Mouse (Mus musculus): ENCODE data around the gene Supt3.

- TF ChIP-seq CTCF (conservative IDR thresholded peaks at IDR 0.05; ENCODE audit: insufficient read depth, insufficient read length, low read depth, low read length), result no peak
- no peak for TF ChIP-seq POLR2A (IDR thresholded peaks at IDR 0.05; ENCODE audit: low read depth, low read length)
These were observed 186.3 kb downstream of the Supt3 start for GRCm38 (mm10) chr17:44963051-44963798.

All from kidney, adult 2 months (tissue).